Mouse (Mus musculus): ENCODE results near the gene Trem1. TPM values are rescaled to one million over a fixed set of nuclear protein-coding genes. Genes with fewer than 3 reads are reported as not detected.

Trem1 gene
- 1.6 and 2.1 TPM in 2 replicates for polyA plus RNA-seq (2015; fragmentation: Nextera tagmentation; extraction: Ambion mirVana)

DNA sequence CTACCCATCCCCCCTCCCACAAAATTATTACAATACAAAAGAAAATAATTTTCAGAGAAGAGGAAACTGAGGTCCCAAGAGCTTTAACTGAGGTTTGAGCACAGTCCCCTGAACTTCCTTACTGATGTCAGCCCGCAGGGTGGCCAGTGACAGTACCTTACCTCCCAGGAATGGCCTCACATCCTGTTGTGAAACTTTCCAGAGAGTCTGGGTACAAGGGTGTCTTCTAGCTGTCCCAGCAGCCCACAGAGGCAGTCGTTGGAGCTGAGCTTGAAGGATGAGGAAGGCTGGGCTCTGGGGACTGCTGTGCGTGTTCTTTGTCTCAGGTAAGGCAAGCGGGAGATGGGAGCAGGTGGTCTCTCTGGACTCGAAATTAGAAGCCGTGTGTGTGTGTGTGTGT lies at the start of gene Trem1:
Gene Trem1, plus strand, starts transcription at position 251 of the 400 bp plus-strand sequence.
- H3K9ac ChIP-seq (replicated peaks), result no peak within 1 kb of the TSS
- peak; percentile 60 for ATAC-seq
- H3K4me3 ChIP-seq (ENCODE audit: low read depth, low read length), result peak within 1 kb of the TSS; percentile 25
- TF ChIP-seq EP300 (IDR thresholded peaks at IDR 0.05; ENCODE audit: low read depth) (no peak), CTCF (IDR thresholded peaks at IDR 0.05; ENCODE audit: low read depth) (no peak)
- no peaks in the 10 kb centered on the region for H3K27me3 ChIP-seq (ENCODE audit: insufficient read depth, low read length)
- WGBS (ENCODE audit: insufficient replicate concordance), result 46% methylated on average over 5 of the region's 6 CpGs
- H3K4me2 ChIP-seq (ENCODE audit: low read depth, low read length), result 0 out of 2 replicates have a peak within 1 kb of the TSS, but pooled peaks have one; percentile 23
- peak within 1 kb of the TSS; percentile 7; the same call in 1 of the 2 replicates for H3K27ac ChIP-seq (ENCODE audit: low read depth)
- H3K36me3 ChIP-seq (replicated peaks; ENCODE audit: insufficient read depth, low read length), result no peaks in the 10 kb centered on the region
- no peaks in the 10 kb centered on the region; the same call in 1 of the 2 replicates for H3K4me1 ChIP-seq (ENCODE audit: insufficient read depth)
- H3K9me3 ChIP-seq (ENCODE audit: low read length), result no peaks in the 10 kb centered on the region
- peak; percentile 49 for DNase-seq

DNA sequence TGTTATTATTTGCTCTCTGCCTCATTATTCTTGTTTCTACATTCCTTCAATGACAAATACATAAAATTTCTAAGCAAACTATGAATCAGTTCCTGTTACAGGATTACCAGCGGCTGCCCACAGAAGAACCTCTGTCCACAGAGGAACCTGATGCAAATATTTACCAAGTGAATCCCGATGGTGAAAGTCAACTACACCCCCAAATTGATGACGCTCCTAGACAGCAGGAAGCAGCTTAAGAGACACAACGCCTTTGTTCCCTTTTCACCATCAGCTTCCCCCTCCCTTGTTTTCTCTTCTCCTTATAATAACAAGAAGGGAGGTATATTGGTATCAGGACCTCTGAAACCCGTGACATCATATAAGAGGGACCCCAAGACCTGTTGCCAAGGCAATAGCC lies 47.3 kb upstream of the Trem1 start:
- H3K27ac ChIP-seq (ENCODE audit: low read depth), result no peak overlapping the region
- no peaks in the 10 kb centered on the region; the same call in none of the 2 replicates for H3K4me1 ChIP-seq (ENCODE audit: insufficient read depth)
- no peaks in the 10 kb centered on the region for H3K27me3 ChIP-seq (ENCODE audit: insufficient read depth, low read length)
- DNase-seq (peak; percentile 25), ATAC-seq (no peak)
- TF ChIP-seq EP300 (IDR thresholded peaks at IDR 0.05; ENCODE audit: low read depth) (peak; percentile 32; the same call in 1 of the 2 replicates), CTCF (IDR thresholded peaks at IDR 0.05; ENCODE audit: low read depth) (no peak)
- no peak overlapping the region for H3K4me3 ChIP-seq (ENCODE audit: low read depth, low read length)
- H3K9me3 ChIP-seq (ENCODE audit: low read length), result no peaks in the 10 kb centered on the region
- no peaks in the 10 kb centered on the region for H3K36me3 ChIP-seq (replicated peaks; ENCODE audit: insufficient read depth, low read length)
- no peak overlapping the region for H3K9ac ChIP-seq (replicated peaks)
- H3K4me2 ChIP-seq (ENCODE audit: low read depth, low read length), result no peak overlapping the region
- WGBS (ENCODE audit: insufficient replicate concordance), result 30% methylated on average over 5 of the region's 5 CpGs

DNA sequence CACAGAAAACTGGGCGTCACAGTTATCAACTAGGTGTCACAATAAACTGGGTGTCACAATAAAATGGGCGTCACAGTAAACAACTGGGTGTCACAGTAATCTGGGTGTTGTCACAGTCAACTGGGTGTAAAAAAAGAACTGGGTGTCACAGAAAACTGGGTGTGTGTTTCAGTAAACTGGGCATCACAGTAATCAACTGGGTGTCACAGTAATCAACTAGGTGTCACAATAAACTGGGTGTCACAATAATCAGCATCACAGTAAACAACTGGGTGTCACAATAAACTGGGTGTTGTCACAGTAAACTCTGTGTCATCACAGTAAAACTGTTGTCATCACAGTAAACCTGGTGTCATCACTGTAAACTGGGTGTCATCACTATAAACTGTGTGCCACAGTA lies 40.2 kb upstream of the Trem1 start:
- Histone ChIP-seq H3K9me3 (ENCODE audit: low read length) (no peaks in the 10 kb centered on the region), H3K4me1 (ENCODE audit: insufficient read depth) (no peaks in the 10 kb centered on the region), H3K9ac (replicated peaks) (no peak overlapping the region), H3K27ac (ENCODE audit: low read depth) (no peak overlapping the region), H3K36me3 (replicated peaks; ENCODE audit: insufficient read depth, low read length) (no peaks in the 10 kb centered on the region), H3K4me3 (ENCODE audit: low read depth, low read length) (no peak overlapping the region), H3K27me3 (ENCODE audit: insufficient read depth, low read length) (no peaks in the 10 kb centered on the region), H3K4me2 (ENCODE audit: low read depth, low read length) (no peak overlapping the region)
- TF ChIP-seq EP300 (IDR thresholded peaks at IDR 0.05; ENCODE audit: low read depth), result no peak
- no peak for TF ChIP-seq CTCF (IDR thresholded peaks at IDR 0.05; ENCODE audit: low read depth)
- DNase-seq (no peak), ATAC-seq (no peak)
- 59% methylated on average over 2 of the region's 2 CpGs for WGBS (ENCODE audit: insufficient replicate concordance)

DNA sequence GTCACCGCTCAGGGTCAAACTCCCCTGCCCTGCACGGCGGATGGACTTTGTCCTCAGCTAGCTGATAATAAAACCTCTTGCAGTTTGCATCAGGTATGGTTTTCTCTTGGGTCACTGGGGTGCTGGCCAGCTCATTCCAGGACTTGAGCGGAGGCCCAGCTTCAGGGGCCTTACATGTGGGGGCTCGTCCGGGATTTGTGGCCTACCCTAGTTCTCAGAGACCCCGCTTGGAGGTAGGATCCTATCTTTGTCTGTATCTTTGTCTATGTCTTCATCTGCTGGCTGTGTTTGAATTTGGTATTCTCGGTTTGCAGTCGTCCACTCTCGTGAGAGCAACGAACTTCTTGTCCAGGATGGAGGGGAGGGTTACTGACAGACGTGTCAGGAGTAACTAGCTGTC lies 29.5 kb upstream of the Trem1 start:
- ATAC-seq (no peak), DNase-seq (no peak)
- 89% methylated on average over 12 of the region's 12 CpGs for WGBS (ENCODE audit: insufficient replicate concordance)

DNA sequence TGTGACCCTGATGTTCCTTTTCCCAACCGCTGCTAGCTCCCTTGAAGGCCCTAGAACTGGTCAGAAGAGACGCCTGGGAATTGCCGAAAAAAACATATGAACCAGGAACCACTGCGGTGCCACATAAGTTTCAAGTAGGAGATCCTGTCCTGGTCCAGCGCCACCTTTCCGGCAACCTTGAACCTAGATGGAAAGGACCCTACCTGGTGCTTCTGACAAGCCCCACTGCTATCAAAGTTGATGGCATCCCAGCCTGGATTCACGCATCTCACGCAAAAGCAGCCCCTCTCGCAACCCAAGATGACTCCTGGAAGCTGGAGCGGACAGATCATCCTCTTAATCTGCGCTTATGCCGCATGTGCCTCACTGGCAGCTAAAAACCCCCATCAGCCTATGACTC lies 20.0 kb upstream of the Trem1 start:
- no peak overlapping the region for H3K9ac ChIP-seq (replicated peaks)
- WGBS (ENCODE audit: insufficient replicate concordance), result 88% methylated on average over 12 of the region's 12 CpGs
- H3K9me3 ChIP-seq (ENCODE audit: low read length), result no peaks in the 10 kb centered on the region
- no peak overlapping the region for H3K4me3 ChIP-seq (ENCODE audit: low read depth, low read length)
- ATAC-seq (no peak), DNase-seq (no peak)
- H3K27me3 ChIP-seq (ENCODE audit: insufficient read depth, low read length), result no peaks in the 10 kb centered on the region
- TF ChIP-seq CTCF (IDR thresholded peaks at IDR 0.05; ENCODE audit: low read depth) (no peak), EP300 (IDR thresholded peaks at IDR 0.05; ENCODE audit: low read depth) (no peak)
- no peaks in the 10 kb centered on the region for H3K4me1 ChIP-seq (ENCODE audit: insufficient read depth)
- H3K36me3 ChIP-seq (replicated peaks; ENCODE audit: insufficient read depth, low read length), result no peaks in the 10 kb centered on the region
- no peak overlapping the region for H3K4me2 ChIP-seq (ENCODE audit: low read depth, low read length)
- H3K27ac ChIP-seq (ENCODE audit: low read depth), result no peak overlapping the region

More for the DNA sequence above, 29.5 kb upstream of the Trem1 start:
- no peaks in the 10 kb centered on the region for H3K36me3 ChIP-seq (replicated peaks; ENCODE audit: insufficient read depth, low read length)
- no peak overlapping the region for H3K4me2 ChIP-seq (ENCODE audit: low read depth, low read length)
- no peak for TF ChIP-seq CTCF (IDR thresholded peaks at IDR 0.05; ENCODE audit: low read depth)
- TF ChIP-seq EP300 (IDR thresholded peaks at IDR 0.05; ENCODE audit: low read depth), result no peak
- H3K4me1 ChIP-seq (ENCODE audit: insufficient read depth), result no peaks in the 10 kb centered on the region
- H3K27ac ChIP-seq (ENCODE audit: low read depth), result no peak overlapping the region
- H3K9ac ChIP-seq (replicated peaks), result no peak overlapping the region
- peaks cover 8% of the 10 kb centered on the region for H3K9me3 ChIP-seq (ENCODE audit: low read length)
- H3K4me3 ChIP-seq (ENCODE audit: low read depth, low read length), result no peak overlapping the region
- H3K27me3 ChIP-seq (ENCODE audit: insufficient read depth, low read length), result no peaks in the 10 kb centered on the region

DNA sequence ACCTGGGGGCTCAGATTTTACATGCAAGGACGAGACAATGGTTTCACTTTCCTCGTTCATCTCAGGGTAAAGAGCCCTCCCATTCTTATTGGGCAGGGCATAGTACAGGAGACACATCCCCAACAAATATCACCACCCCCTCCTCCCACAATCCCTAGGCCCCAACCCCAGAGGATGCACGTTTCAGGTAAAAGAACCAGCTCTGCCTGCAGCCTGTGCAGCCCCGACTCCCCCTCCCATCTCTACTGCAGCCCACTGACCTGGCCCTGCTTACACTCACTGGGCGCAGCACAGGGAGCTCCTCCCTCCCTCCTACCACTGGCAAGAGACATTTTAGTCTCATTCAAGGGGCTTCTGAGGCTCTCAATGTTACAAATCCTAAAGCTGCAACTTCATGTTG lies 19.1 kb upstream of the Trem1 start:
- Histone ChIP-seq H3K4me3 (ENCODE audit: low read depth, low read length) (no peak overlapping the region), H3K9me3 (ENCODE audit: low read length) (no peaks in the 10 kb centered on the region), H3K27ac (ENCODE audit: low read depth) (no peak overlapping the region), H3K27me3 (ENCODE audit: insufficient read depth, low read length) (no peaks in the 10 kb centered on the region), H3K9ac (replicated peaks) (no peak overlapping the region), H3K4me1 (ENCODE audit: insufficient read depth) (no peaks in the 10 kb centered on the region), H3K4me2 (ENCODE audit: low read depth, low read length) (no peak overlapping the region), H3K36me3 (replicated peaks; ENCODE audit: insufficient read depth, low read length) (no peaks in the 10 kb centered on the region)
- no peak for TF ChIP-seq EP300 (IDR thresholded peaks at IDR 0.05; ENCODE audit: low read depth)
- no peak for TF ChIP-seq CTCF (IDR thresholded peaks at IDR 0.05; ENCODE audit: low read depth)
- no peak for ATAC-seq
- WGBS (ENCODE audit: insufficient replicate concordance), result 66% methylated on average over 5 of the region's 5 CpGs
- no peak for DNase-seq

DNA sequence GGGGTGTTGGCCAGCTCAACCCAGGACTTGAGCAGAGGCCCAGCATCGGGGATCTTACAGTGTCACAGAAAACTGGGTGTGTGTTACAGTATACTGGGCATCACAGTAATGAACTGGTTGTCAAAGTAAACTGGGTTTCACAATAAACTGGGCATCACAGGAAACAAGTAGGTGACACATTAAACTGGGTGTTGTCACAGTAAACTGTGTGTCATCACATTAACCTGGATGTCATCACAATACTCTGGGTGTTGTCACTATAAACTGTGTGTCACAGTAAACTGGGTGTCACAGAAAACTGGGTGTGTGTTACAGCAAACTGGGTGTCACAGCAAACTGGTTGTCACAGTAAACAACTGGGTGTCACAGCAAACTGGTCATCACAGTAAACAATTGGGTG lies 17.1 kb upstream of the Trem1 start:
- H3K27ac ChIP-seq (ENCODE audit: low read depth), result no peak overlapping the region
- H3K9ac ChIP-seq (replicated peaks), result no peak overlapping the region
- no peaks in the 10 kb centered on the region for H3K36me3 ChIP-seq (replicated peaks; ENCODE audit: insufficient read depth, low read length)
- DNase-seq, result no peak
- no peaks in the 10 kb centered on the region for H3K9me3 ChIP-seq (ENCODE audit: low read length)
- H3K27me3 ChIP-seq (ENCODE audit: insufficient read depth, low read length), result no peaks in the 10 kb centered on the region
- 89% methylated on average over 1 of the region's 1 CpGs for WGBS (ENCODE audit: insufficient replicate concordance)
- H3K4me2 ChIP-seq (ENCODE audit: low read depth, low read length), result no peak overlapping the region
- H3K4me1 ChIP-seq (ENCODE audit: insufficient read depth), result no peaks in the 10 kb centered on the region
- ATAC-seq, result no peak
- H3K4me3 ChIP-seq (ENCODE audit: low read depth, low read length), result no peak overlapping the region
- TF ChIP-seq EP300 (IDR thresholded peaks at IDR 0.05; ENCODE audit: low read depth), result no peak
- TF ChIP-seq CTCF (IDR thresholded peaks at IDR 0.05; ENCODE audit: low read depth), result no peak
